Mouse (Mus musculus) erythroblast, embryonic 14.5 days (primary cell): Measurements from ENCODE around the gene Akr7a5. TPM values are rescaled to one million over a fixed set of nuclear protein-coding genes. Genes with fewer than 3 reads are reported as not detected.

Source experiments
- H3K27me3 ChIP-seq: 2 replicates; pipeline ENCODE4 v1.6.1; 2012; ENCODE audit warnings: inconsistent platforms; ENCODE audit not compliant: control insufficient read depth
- H3K36me3 ChIP-seq: 2 replicates; pipeline ENCODE4 v1.6.1; 2012; ENCODE audit warnings: mild to moderate bottlenecking, inconsistent platforms; ENCODE audit not compliant: control insufficient read depth
- H3K4me1 ChIP-seq: 2 replicates; pipeline ENCODE4 v1.6.1; 2012; ENCODE audit warnings: inconsistent platforms; ENCODE audit not compliant: control insufficient read depth
- H3K4me3 ChIP-seq: replicated peaks from 2 replicates; pipeline ENCODE3; 2012; ENCODE audit warnings: moderate library complexity, mild to moderate bottlenecking, inconsistent platforms
- H3K9me3 ChIP-seq: 2 replicates; pipeline ENCODE4 v1.6.1; 2012; ENCODE audit warnings: low read length, inconsistent platforms, mixed read lengths; ENCODE audit not compliant: control insufficient read depth
- GATA1 ChIP-seq: IDR thresholded peaks from 2 replicates; pipeline ENCODE4 v1.6.1; 2012; ENCODE audit warnings: low read length, inconsistent platforms, mixed read lengths
- TAL1 ChIP-seq: IDR thresholded peaks from 3 replicates; pipeline ENCODE4 v1.6.1; 2012; ENCODE audit warnings: low read length, inconsistent platforms, mixed read lengths
- polyA plus RNA-seq: library from polyadenylated mRNA; stranded (reverse); fragments of >175 nt; gene quantifications from 2 replicates; pipeline ENCODE4 v1.2.3, GENCODE M21; 2012

Akr7a5 gene
- polyA plus RNA-seq, result 2.4 and 2.7 TPM in 2 replicates

GRCm38 (mm10) chr4:139310171-139310898, at the start of gene Akr7a5, which contains the start of gene Pqlc2:
Gene Akr7a5, plus strand, starts transcription at chr4:139310744.
Gene Pqlc2, minus strand, starts transcription at chr4:139310708.
- Histone ChIP-seq H3K27me3 (peaks cover 18% of the 10 kb centered on the region), H3K36me3 (peaks cover 21% of the 10 kb centered on the region), H3K4me1 (peaks cover 35% of the 10 kb centered on the region), H3K9me3 (no peaks in the 10 kb centered on the region), H3K4me3 (peak within 1 kb of the TSS; percentile 84)
- TF ChIP-seq GATA1 (no peak), TAL1 (no peak)

GRCm38 (mm10) chr4:139262981-139263380, 47.6 kb upstream of the Akr7a5 start:
- Histone ChIP-seq H3K4me1 (no peaks in the 10 kb centered on the region), H3K4me3 (no peak overlapping the region), H3K9me3 (no peaks in the 10 kb centered on the region), H3K27me3 (no peaks in the 10 kb centered on the region), H3K36me3 (peaks cover 90% of the 10 kb centered on the region)
- TF ChIP-seq GATA1, result no peak
- TF ChIP-seq TAL1, result no peak

- Histone ChIP-seq H3K4me3 (no peak overlapping the region), H3K36me3 (peaks cover 81% of the 10 kb centered on the region), H3K9me3 (no peaks in the 10 kb centered on the region), H3K27me3 (no peaks in the 10 kb centered on the region), H3K4me1 (no peaks in the 10 kb centered on the region)
- no peak for TF ChIP-seq GATA1
- no peak for TF ChIP-seq TAL1
Measured at GRCm38 (mm10) chr4:139265783-139266499, 44.6 kb upstream of the Akr7a5 start.

GRCm38 (mm10) chr4:139266500-139266865, 44.1 kb upstream of the Akr7a5 start:
- H3K4me3 ChIP-seq, result no peak overlapping the region
- TF ChIP-seq GATA1, result no peak
- no peak for TF ChIP-seq TAL1
- H3K9me3 ChIP-seq, result no peaks in the 10 kb centered on the region
- no peaks in the 10 kb centered on the region for H3K4me1 ChIP-seq
- no peaks in the 10 kb centered on the region for H3K27me3 ChIP-seq
- H3K36me3 ChIP-seq, result peaks cover 77% of the 10 kb centered on the region

GRCm38 (mm10) chr4:139267335-139267734, 43.2 kb upstream of the Akr7a5 start:
- no peaks in the 10 kb centered on the region for H3K9me3 ChIP-seq
- TF ChIP-seq GATA1 (no peak), TAL1 (no peak)
- no peaks in the 10 kb centered on the region for H3K27me3 ChIP-seq
- no peaks in the 10 kb centered on the region for H3K4me1 ChIP-seq
- peaks cover 71% of the 10 kb centered on the region for H3K36me3 ChIP-seq
- no peak overlapping the region for H3K4me3 ChIP-seq

GRCm38 (mm10) chr4:139268242-139268641, 42.3 kb upstream of the Akr7a5 start:
- Histone ChIP-seq H3K4me1 (no peaks in the 10 kb centered on the region), H3K9me3 (no peaks in the 10 kb centered on the region), H3K4me3 (no peak overlapping the region), H3K36me3 (peaks cover 62% of the 10 kb centered on the region), H3K27me3 (no peaks in the 10 kb centered on the region)
- TF ChIP-seq GATA1, result no peak
- TF ChIP-seq TAL1, result no peak

DNA sequence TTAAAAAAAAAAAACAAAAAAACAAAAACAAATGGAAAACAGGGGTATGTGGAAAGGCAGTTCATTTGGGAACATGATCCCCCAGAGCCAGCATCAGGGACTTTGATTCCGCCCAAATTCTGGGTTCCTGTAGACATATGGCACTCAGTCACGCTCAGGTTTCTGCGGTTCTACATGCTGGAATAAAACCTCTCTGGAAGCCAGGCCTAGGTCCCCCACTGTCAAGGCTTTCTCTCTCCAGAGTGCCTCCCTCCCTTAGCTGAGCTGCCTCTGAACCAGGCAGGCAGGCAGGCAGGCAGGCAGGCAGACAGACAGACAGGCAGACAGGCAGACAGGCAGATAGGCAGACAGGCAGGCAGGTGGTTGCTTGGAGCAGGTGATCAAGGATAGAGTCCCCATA, 40.4 kb upstream of the Akr7a5 start:
- no peak overlapping the region for H3K4me3 ChIP-seq
- H3K36me3 ChIP-seq, result peaks cover 54% of the 10 kb centered on the region
- TF ChIP-seq TAL1 (no peak), GATA1 (no peak)
- no peaks in the 10 kb centered on the region for H3K27me3 ChIP-seq
- H3K9me3 ChIP-seq, result no peaks in the 10 kb centered on the region
- H3K4me1 ChIP-seq, result no peaks in the 10 kb centered on the region

GRCm38 (mm10) chr4:139271562-139271961, 39.0 kb upstream of the Akr7a5 start:
- TF ChIP-seq TAL1 (no peak), GATA1 (no peak)
- Histone ChIP-seq H3K27me3 (no peaks in the 10 kb centered on the region), H3K4me1 (no peaks in the 10 kb centered on the region), H3K4me3 (no peak overlapping the region), H3K36me3 (peaks cover 51% of the 10 kb centered on the region), H3K9me3 (no peaks in the 10 kb centered on the region)

DNA sequence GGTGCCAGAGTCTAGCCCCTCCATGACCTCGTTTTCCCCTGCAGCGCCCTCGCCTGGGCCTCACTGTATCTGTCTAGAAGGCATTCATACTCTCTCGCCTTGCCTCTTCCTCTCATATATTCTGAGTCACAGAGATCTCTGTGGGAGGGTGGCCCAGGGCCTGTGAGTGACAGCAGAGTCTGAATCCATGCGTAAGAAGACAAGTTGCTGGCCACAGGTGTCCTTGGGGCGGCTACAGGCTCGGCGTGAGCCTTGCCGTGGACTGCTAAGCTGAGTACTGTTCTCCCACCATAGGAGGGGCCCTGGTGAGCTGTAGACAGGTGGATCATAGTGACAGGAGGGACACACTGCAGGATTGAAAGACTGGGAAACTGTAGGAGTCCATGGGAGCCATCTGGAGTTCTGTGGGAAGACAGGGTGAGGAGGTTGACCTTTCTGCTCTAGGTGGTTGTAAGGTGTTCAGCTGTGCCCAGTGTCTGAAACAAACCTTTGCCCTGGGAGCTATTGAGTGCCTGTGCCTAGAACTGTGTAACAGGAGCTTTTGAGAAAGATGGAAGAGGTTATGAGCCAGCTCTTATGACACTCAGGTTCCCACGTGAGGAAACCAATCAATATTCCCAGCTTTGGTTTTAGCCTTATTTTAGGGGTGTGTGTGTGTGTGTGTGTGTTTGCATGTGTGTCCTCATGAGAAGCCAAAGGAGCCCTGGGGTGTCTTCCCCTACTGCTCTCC, 37.4 kb upstream of the Akr7a5 start:
- Histone ChIP-seq H3K36me3 (peaks cover 49% of the 10 kb centered on the region), H3K27me3 (no peaks in the 10 kb centered on the region), H3K4me1 (no peaks in the 10 kb centered on the region), H3K4me3 (no peak overlapping the region), H3K9me3 (no peaks in the 10 kb centered on the region)
- TF ChIP-seq TAL1 (no peak), GATA1 (no peak)
